Mouse (Mus musculus) stomach, postnatal 0 days (tissue): Measurements from ENCODE around the gene Cyp2c23. TPM values are rescaled to one million over a fixed set of nuclear protein-coding genes. Genes with fewer than 3 reads are reported as not detected.
A peak's percentile ranks its signal among the peaks of the same experiment; 100 is the strongest.

Source experiments
- ATAC-seq: fragments of 200-750 bp; cut with Nextera tagmentation; 2 replicates; pipeline ENCODE4 v1.8.0; 2017; ENCODE audit not compliant: low FRiP score, low TSS enrichment
- DNase-seq: peaks from one replicate; pipeline ENCODE4 v3.0.0-alpha.2; 2016; ENCODE audit warnings: low spot score
- H3K27ac ChIP-seq: fragments of 300-500 bp; sonication (generic); replicated peaks from 2 replicates; pipeline ENCODE4 v1.5.1; 2014; ENCODE audit warnings: mild to moderate bottlenecking, control low read depth
- H3K27me3 ChIP-seq: fragments of 300-500 bp; sonication (generic); 2 replicates; pipeline ENCODE4 v1.6.1; 2014; ENCODE audit warnings: low read length; ENCODE audit not compliant: control insufficient read depth, insufficient read depth
- H3K36me3 ChIP-seq: fragments of 300-500 bp; sonication (generic); 2 replicates; pipeline ENCODE4 v1.6.1; 2014; ENCODE audit warnings: low read length, mixed read lengths; ENCODE audit not compliant: control insufficient read depth, insufficient read depth
- H3K4me1 ChIP-seq: fragments of 300-500 bp; sonication (generic); replicated peaks from 2 replicates; pipeline ENCODE4 v1.6.1; 2014; ENCODE audit warnings: antibody characterized with exemption; ENCODE audit not compliant: control insufficient read depth, insufficient read depth
- H3K4me2 ChIP-seq: fragments of 300-500 bp; sonication (generic); replicated peaks from 2 replicates; pipeline ENCODE4 v1.6.1; 2014; ENCODE audit warnings: low read depth, mild to moderate bottlenecking, control low read depth, moderate library complexity
- H3K4me3 ChIP-seq: fragments of 300-500 bp; sonication (generic); 2 replicates; pipeline ENCODE4 v1.5.1; 2014; ENCODE audit warnings: low read depth, low read length, control low read depth
- H3K9ac ChIP-seq: fragments of 300-500 bp; sonication (generic); 2 replicates; pipeline ENCODE4 v1.6.1; 2014; ENCODE audit warnings: mild to moderate bottlenecking, low read length, control low read depth, mixed read lengths
- H3K9me3 ChIP-seq: fragments of 300-500 bp; sonication (generic); 2 replicates; pipeline ENCODE4 v1.6.1; 2016; ENCODE audit warnings: low read length; ENCODE audit not compliant: control insufficient read depth
- CTCF ChIP-seq: IDR thresholded peaks from 2 replicates; pipeline ENCODE4 v1.5.1; 2016; ENCODE audit warnings: antibody characterized with exemption, low read depth, mild to moderate bottlenecking, moderate library complexity
- EP300 ChIP-seq: optimal IDR thresholded peaks from 2 replicates; pipeline ENCODE3; 2016; ENCODE audit warnings: antibody characterized with exemption
- WGBS: fragments of 180-500 bp; shearing (Covaris S2); extraction: QIAGEN DNeasy Blood & Tissue Kit; methylation state at CpG from one replicate; pipeline ENCODE4 v1.1.7; 2014; 5-methylcytosine and 5-hydroxymethylcytosine counted together
- polyA plus RNA-seq: library from polyadenylated mRNA; unstranded; fragments of >200 nt; fragmentation: Nextera tagmentation; extraction: Ambion mirVana; gene quantifications from 2 replicates; pipeline ENCODE4 v1.2.1, GENCODE M21; 2015

The Cyp2c23 gene
- polyA plus RNA-seq, 1 experiment from 2014 or later: 5.5 TPM

DNA sequence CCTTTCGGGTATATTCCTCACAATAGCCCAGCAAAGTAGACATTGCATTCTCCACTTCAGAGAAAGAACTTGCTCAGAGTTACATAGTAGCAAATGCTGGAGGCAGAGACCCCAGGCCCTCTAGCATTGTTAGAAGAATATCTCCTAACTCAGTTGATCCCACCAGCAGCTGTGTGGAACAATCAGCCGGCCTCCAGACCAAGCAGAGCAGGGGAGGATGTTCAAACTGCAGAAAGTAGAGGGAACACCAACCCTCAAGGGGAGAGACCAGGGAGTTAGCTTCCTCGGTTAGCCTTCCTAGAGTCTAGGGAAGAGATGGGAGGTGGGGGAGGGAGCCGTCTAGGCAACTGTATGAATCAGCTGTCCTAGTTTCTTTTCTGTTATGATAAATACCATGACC lies 36.5 kb downstream of the Cyp2c23 start:
- no peaks in the 10 kb centered on the region for H3K27me3 ChIP-seq
- H3K27ac ChIP-seq: no peak overlapping the region
- no peak for DNase-seq
- TF ChIP-seq CTCF (no peak), EP300 (no peak)
- H3K36me3 ChIP-seq: no peaks in the 10 kb centered on the region
- H3K9me3 ChIP-seq: no peaks in the 10 kb centered on the region
- H3K4me3 ChIP-seq: no peak overlapping the region
- no peak overlapping the region for H3K4me2 ChIP-seq
- 52% methylated on average over 4 of the region's 4 CpGs for WGBS
- no peaks in the 10 kb centered on the region for H3K4me1 ChIP-seq
- no peak overlapping the region for H3K9ac ChIP-seq
- ATAC-seq: no peak

DNA sequence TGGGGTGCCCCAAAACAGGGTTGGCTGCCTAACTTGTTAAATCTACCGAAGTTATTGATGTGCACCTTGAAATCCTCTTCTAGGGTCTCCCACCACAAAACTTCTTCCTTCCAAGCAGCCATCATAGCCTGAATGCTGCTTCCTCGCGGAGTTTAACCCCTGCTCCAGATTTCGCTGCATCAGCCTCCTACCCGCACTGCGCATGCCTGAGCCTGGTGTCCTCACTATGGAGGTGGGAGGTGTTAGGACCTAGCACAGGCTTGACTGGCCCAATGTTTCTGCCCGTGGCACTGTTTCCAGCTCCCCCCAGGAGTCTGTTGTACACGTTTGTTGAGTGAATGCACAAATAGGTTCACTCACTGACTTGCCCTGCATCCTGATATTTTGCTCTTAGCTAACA lies 38.6 kb downstream of the Cyp2c23 start:
- no peak for ATAC-seq
- H3K4me2 ChIP-seq: no peak overlapping the region
- H3K27ac ChIP-seq: no peak overlapping the region
- no peak for DNase-seq
- H3K36me3 ChIP-seq: no peaks in the 10 kb centered on the region
- no peaks in the 10 kb centered on the region for H3K27me3 ChIP-seq
- no peaks in the 10 kb centered on the region for H3K9me3 ChIP-seq
- H3K4me3 ChIP-seq: no peak overlapping the region
- H3K4me1 ChIP-seq: no peaks in the 10 kb centered on the region
- WGBS: 86% methylated on average over 8 of the region's 8 CpGs
- no peak overlapping the region for H3K9ac ChIP-seq
- no peak for TF ChIP-seq EP300
- TF ChIP-seq CTCF: no peak

DNA sequence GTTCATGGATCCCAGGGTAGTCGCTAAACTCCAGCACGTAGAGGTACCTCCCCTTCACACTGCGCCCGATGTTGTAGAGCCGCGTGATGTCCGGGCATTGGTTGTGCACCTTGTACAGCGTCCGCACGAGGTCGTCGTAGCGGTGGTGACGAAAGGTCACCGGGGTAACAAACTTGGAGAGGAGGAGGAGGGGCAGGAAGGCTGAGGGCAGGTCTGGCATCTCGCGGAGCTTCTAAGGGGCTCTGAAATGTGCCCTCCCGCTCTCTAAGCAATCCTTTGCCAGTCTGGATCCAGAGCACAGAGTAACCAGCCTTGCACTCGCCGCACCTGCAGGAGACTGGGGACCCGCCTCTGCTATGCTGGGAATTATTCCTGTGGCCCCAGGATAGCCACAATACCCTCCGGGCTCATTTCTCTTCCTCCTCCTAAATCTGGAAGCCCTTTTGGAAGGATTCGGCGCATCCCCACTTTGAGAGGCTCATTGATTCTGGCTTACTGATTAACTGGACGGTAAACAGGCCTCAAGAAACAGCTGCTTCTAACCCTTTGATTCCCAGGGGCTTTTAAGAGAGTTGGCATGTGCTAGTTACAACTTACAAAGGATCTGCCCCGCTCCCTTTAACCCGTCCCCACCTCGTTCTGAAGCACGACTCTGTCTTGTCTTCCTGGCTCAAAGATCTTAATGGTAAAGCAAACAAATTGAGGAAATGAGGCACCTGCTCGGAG lies 42.8 kb downstream of the Cyp2c23 start, which contains the start of gene Cpn1:
Gene Cpn1, minus strand, starts transcription at position 488 of the 726 bp plus-strand sequence.
- no peak within 1 kb of the TSS for H3K9ac ChIP-seq
- no peak within 1 kb of the TSS for H3K27ac ChIP-seq
- no peaks in the 10 kb centered on the region for H3K36me3 ChIP-seq
- H3K4me1 ChIP-seq: no peaks in the 10 kb centered on the region
- H3K4me2 ChIP-seq: peak within 1 kb of the TSS; percentile 12
- ATAC-seq (peak; percentile 91), DNase-seq (peak; percentile 82)
- TF ChIP-seq EP300 (no peak), CTCF (peak; percentile 45)
- H3K4me3 ChIP-seq: peak within 1 kb of the TSS; percentile 2; the same call in 1 of the 2 replicates
- H3K27me3 ChIP-seq: no peaks in the 10 kb centered on the region
- H3K9me3 ChIP-seq: no peaks in the 10 kb centered on the region
- WGBS: 15% methylated on average over 30 of the region's 30 CpGs

DNA sequence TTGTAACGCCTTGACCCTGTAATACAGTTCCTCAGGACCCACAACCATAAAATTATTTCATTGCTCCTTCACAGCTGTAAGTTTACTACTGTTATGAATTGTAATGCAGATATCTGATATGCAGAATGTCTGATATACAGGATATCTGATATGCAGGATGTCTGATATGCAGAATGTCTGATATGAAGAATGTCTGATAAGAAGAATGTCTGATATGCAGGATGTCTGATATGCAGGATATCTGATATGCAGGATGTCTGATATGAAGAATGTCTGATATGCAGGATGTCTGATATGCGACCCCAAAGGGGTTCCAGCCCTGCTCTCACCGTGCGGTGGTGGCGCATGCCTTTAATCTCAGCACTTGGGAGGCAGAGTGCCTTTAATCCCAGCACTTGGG lies 47.0 kb downstream of the Cyp2c23 start:
- no peak for DNase-seq
- H3K36me3 ChIP-seq: no peaks in the 10 kb centered on the region
- H3K4me3 ChIP-seq: no peak overlapping the region
- H3K9me3 ChIP-seq: no peaks in the 10 kb centered on the region
- H3K9ac ChIP-seq: no peak overlapping the region
- H3K4me1 ChIP-seq: no peaks in the 10 kb centered on the region
- WGBS: 90% methylated on average over 5 of the region's 5 CpGs
- H3K27ac ChIP-seq: no peak overlapping the region
- no peaks in the 10 kb centered on the region for H3K27me3 ChIP-seq
- TF ChIP-seq CTCF (no peak), EP300 (no peak)
- no peak overlapping the region for H3K4me2 ChIP-seq
- ATAC-seq: no peak

DNA sequence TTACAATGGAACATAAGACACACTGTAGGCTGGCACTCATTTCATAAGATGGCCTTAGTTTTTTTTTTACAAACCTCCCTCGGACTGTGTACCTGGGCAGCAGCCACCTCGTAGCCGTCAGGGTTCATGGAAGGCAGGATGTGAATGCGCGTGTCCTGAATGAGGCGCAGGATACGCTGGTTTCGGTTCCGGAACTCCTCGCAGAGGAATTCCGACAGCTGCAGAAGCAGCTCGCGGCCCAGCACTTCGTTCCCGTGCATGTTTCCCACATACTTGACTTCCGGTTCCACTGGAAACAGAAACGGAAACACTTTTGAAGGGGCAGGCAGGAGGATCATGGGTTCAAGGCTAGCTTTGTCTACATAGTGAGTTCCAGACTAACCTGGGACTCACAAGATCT lies 48.3 kb downstream of the Cyp2c23 start:
- 91% methylated on average over 17 of the region's 17 CpGs for WGBS
- H3K4me1 ChIP-seq: no peaks in the 10 kb centered on the region
- no peak overlapping the region for H3K27ac ChIP-seq
- no peak overlapping the region for H3K4me2 ChIP-seq
- H3K36me3 ChIP-seq: no peaks in the 10 kb centered on the region
- TF ChIP-seq EP300 (no peak), CTCF (no peak)
- DNase-seq (no peak), ATAC-seq (no peak)
- H3K4me3 ChIP-seq: no peak overlapping the region
- no peak overlapping the region for H3K9ac ChIP-seq
- H3K27me3 ChIP-seq: no peaks in the 10 kb centered on the region
- H3K9me3 ChIP-seq: no peaks in the 10 kb centered on the region

DNA sequence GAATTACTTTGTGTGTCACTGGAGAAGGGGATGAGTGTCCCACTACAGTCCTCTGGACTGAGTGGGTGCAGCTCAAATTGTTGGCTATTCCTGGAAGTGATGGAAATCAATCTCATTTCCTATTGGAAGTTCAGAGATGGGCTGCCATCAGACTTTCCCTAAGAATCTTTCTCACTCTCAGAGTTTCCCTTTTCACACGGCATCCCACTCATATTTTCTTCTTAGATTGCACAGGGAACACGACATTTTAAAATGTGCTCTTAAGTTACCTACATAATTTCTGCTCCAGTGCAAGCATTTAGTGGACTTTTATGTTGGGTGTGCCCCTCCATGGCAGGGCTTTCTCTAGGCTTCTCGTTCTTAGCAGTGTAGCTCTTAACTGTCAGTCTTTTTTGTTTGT lies 51.2 kb downstream of the Cyp2c23 start:
- Histone ChIP-seq H3K9ac (no peak overlapping the region), H3K9me3 (no peaks in the 10 kb centered on the region), H3K4me2 (no peak overlapping the region), H3K27ac (no peak overlapping the region), H3K27me3 (no peaks in the 10 kb centered on the region), H3K36me3 (no peaks in the 10 kb centered on the region), H3K4me3 (no peak overlapping the region), H3K4me1 (no peaks in the 10 kb centered on the region)
- DNase-seq (no peak), ATAC-seq (no peak)
- 69% methylated on average over 3 of the region's 3 CpGs for WGBS
- TF ChIP-seq CTCF (no peak), EP300 (no peak)
